Mouse (Mus musculus) v-Abl transformed pro-B cells (cell line): ENCODE measurements around the gene Dhcr24.

Experiments used
- in situ Hi-C, 2 experiments: fragments of 400-800 bp; cut with MboI; formaldehyde crosslinking; loops; one replicate each; pipeline ENCODE4 v1.15.1; 2025; ENCODE audit not compliant: unreplicated experiment in 2 of 2

The Dhcr24 gene

DNA sequence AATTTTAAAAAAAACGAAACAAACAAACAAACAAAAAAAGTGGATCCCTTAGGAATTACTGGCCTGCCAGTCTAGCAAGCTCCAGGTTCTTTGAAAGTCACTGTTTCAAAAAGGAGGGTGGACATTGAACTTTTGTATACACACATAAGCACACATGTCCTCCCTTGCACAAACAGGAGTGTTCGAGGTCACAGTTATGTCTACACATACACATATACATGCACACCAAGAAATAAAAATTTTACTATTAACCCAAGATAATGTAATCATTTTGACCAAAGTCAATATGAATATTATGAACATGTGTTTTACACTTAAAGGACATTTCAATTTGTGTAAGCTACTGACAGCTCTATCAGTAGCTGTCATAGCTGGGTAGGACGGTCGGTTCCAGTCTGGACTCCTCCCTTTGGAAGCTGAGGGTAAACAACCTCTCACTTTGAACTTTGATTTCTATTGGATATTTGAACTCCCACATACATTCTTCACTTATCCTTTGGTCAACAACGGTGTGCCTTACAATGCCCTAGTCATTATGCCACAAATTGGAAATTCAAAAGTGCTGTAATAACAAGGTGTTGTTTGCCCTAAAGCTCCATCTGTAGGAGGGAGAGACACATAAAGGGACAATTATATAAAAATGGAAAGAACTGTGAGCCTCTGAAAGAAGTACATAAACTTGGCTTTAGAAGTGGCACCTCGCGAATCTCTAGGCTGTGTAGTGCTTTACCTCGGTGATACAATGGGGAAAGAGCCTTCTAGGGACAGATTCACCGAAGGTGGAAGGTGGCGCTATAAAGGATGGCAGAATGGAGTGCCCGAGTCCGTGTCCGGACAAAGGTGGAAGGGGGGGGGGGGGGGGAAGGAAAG, 1.3 kb upstream of the Dhcr24 start:
- in situ Hi-C loops, result no loop called here

DNA sequence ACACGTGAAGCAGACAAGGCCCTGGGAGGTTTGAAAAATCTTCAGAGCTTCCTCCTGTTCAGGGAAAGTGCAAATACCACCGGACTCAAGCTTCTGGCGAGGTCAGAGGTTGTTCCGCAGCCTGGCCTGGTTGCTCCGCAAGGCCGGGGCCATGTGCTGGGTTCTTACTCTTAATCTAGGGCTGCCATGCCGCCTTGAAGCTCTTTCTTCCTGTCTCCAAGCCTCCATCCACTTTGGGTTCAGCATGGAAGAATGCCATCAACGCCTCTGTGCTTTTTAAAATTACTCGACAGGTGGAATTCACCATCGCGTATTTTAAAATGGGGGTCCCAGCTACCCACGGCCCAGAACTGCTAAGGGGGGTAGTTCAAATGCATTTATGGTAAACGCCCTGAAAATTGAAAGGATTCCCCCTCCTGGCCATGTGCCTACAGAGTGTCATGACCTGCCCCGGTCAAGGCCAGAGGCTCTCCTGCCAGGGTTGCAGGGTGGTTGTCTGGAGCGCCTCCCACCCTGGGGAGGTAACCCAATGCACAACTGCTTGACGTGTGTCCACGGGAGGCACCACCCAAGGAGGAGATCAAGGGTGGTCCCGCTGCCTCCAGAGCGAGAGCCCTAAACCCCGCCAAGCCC, 509 bp upstream of the Dhcr24 start:
- in situ Hi-C loops, result no loop called here

DNA sequence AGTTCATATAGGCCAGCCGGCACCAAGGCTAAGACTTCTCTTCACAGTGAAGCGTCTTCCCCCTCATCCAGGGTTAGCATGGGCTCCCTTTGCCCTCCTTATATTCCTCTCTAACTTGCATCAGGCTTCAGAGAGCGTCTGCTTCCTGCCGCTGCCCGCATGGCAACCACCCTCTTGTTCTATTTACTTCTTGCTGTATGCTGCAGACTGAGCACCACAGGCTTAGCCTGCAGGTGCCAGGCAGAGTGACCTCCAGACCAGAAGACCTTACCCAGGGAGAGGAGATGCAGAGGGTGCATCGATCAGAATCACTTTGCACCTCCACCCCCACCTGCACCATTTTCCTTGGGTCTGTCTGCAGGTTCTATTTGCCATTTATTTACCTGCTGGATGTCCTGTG, 1.2 kb downstream of the Dhcr24 start:
- in situ Hi-C loops, result no loop called here

DNA sequence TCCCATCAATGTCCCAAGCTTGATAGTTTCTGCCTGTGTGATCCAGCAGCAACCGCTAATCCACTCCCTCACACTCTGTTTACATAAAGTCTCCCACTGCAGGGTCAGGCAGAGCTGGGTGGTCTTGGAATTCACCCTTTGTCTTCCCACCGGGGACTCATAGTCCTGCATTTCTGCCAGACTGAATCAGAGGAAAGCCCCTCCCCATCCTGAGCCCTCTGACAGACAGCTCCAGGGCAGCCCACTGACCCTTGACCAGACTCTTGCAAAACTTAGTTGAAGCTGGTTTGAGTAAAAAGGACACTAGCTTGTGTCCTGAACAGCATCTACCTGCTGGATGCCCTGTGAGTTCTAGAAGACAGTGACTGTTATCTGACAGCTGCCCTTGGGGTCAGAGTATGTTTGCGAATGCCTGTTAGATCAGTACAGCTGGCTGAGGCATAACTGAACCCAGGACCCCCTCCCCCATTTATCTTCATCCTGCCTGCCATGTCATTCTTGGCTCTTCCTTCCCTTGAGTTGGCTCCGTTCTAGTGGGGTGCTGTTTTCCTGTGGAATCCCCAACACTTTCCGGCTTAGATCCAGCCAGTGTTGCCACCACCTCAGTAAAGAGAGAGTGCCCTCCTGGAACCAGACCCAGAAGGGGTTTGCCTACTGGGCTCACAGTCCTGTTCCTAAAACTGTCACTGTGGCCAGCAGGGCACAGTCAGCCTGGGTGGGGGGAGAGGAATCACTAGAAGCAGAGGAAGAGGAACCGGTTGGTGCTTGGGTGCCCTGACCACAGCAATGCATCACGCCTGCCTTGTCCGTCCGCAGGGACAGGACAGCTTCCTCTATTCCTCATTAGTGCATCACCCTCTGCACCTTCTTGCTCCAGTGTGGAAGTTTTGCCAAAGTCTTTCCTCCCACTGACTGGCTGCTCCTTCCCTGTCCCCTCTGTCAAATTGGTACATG, 2.3 kb downstream of the Dhcr24 start:
- in situ Hi-C loops, result no loop called here

DNA sequence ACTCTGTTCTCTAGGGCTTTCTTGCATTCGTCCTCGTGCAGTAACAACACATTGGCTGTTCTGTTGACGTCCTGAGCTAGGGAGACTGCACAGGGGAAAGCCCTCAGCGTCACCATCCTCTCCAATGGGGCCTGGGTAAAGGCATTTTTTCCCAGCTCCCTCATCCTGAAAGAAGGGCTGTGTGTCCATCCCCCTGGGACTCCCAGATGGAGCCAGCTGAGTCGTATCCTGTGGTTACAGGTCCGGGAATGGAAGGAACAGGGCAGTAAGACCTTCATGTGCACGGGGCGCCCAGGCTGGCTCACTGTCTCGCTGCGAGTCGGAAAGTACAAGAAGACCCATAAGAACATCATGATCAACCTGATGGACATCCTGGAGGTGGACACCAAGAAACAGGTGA, 3.3 kb downstream of the Dhcr24 start:
- in situ Hi-C loops, result no loop called here

DNA sequence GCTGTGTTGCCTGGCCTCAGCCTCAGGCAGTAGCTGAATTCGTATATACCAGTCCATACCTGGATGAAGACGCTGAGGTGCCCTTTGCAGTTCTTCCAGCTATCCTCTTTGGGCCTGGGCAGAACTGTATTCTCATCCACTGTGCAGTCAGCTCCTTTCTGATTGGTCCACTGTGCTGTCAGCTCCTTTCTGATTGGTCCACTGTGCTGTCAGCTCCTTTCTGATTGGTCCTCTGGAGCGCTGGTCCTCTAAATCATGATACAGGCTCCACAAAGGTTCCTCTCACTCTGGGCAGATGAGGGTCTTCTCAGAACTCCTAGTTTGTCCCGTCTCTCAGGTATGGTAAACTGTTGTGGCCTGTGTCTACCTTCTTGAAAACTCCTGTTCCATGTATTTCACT, 8.8 kb downstream of the Dhcr24 start:
- in situ Hi-C loops, result loop anchor here in 1 of 2 experiments (5.0 kb wide), 1 partner anchor 32 kb away; no protein-coding TSS in a partner anchor

DNA sequence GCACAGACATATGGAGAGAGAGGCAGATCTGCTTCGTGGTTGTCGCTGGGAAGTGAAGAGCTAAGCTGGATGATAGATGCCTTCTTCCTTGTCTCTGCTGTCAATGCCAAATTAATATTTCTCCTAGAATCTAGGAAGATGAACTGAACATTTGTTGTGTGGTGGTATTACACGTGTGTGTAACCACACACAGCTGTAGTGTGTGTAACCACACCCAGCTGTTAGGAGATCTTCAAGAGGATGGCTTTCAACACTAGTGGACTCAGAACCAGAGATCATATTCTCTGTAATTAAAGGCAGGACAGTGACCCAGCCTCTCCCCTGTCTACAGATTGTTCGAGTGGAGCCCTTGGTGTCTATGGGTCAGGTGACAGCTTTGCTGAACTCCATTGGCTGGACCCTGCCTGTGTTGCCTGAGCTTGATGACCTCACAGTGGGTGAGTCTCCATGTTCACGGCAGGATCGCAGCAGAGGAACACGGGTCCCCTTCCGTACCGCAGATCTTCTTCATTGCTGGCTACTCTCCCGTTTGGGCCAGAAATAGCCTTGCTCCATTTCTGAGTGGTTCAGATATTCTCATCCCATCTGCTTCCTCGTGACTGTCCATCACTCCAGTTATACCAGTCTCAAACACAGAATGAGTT, 10.4 kb downstream of the Dhcr24 start:
- in situ Hi-C loops, result loop anchor here in 1 of 2 experiments (5.0 kb wide), 1 partner anchor 34 kb away; no protein-coding TSS in a partner anchor

DNA sequence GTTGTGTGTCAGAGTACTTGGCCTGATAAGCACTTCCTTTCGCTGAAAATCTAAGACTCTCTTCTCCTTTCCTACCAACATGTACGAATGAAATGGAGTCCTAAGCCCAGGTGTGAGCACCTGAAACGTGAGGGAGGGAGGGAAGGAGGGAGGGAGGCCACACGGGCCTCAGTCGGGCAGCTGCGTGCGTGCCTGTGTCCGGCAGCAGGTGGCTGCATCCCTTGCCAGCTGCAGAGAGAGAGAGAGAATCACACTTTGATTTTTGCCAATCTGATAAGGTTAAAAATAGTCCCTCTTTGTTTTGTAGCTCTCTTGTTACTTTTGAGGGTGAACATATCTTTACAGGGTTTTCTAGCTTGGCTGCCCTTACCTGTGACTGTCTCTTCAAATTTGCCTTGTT, 14.2 kb downstream of the Dhcr24 start:
- in situ Hi-C loops, result no loop called here

DNA sequence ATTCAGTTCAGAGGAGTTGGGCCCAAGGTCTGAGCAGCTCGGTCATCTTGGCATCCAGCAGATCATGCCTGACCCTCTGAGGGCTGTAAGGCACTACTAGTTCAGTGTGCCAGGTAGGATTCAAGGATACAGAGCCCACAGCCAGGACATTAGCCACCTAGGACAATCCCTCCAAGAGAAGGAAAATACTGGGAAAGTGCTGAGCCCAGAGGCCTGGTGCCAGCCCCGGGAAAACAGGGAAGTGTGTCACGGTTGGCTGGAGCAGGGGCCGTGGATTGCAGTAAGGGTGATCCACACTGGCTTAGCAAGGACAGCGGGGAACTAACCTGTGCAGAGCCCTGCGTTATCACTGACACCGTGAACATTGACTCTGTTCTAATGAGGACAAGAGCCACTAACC, 16.7 kb downstream of the Dhcr24 start:
- in situ Hi-C loops, result no loop called here

DNA sequence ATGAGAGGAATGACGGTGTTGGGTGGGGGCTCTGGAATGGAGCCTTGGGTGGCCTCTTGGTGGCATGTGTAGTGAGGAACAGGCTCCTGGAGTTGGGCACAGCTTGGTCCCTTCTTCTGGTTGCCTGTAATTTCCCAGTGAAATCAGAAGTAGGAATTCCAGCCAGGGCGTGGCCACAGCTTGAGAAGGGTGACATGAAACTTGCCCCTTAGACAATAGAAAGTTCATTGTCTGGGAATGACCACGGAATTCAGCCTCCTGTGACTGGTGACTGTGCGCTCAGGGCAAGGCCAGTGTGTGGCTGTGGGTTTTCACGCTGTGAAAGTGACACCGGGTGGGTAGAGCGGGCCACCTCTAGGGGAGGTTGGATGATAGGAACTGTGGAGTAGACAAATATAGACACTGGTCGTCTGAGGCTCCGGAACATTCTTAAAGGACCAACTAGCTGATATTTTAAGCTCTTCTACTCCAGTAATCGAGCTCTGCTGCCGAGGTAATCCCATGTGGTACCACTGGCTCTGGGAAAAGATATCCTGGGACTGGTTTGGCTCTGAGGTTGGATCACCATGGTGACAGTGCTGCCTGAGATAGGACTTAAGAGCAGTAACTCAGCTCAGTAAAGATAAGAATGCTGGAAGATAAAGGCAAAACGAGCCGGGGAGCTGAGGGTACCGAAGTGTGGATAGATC, 20.5 kb downstream of the Dhcr24 start:
- in situ Hi-C loops, result no loop called here

DNA sequence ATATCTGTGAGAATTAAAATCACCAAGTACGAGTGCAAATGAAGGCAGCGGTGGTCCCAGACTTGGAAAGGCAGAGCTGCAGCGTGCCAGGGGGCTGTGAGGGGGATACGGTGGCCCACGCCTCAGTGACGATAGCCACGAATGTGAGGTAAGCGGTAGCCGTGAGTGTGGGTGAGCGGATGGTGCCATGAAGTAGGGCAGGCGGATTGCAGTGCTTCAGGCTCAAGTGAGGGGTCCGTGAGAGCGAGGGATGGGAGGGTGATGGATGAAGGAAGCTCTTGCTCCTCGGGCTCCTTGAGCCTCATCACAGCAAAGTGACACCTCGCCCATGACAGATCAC, 21.0 kb downstream of the Dhcr24 start:
- in situ Hi-C loops, result no loop called here

DNA sequence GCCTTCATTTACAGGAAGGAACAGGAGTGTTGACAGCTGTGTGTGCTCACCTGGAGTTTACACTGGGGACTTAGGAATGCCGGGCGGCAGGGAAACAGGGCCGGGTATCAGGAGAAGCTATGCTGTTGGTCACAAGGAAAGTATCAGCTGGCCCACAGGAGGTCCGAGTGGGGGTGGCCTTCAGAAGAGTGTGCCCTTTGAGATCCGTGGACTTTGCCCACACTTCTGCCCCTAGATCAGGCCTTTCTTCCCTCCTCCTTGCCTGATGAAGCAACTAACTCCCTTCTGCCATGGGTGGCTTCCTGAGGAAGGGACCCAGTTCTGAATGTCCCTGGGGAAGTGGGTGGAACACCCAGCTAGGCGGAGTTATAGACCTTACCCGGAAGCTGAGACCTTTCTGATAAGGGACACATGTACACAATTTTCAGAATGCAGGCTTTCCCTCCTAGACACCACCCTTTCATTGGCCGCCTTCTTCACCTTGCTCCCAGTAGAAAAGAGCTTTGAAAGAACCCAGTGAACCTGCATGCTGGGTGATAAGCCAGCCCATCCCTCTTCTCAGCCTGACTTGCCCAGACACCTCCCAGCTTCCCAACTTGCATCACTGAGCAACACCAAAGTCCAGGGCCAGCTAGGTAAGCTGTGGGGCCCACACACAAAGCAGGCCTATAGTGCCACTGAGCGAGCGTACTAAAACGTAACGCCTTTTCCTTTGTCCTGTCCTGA, 21.8 kb downstream of the Dhcr24 start:
- in situ Hi-C loops, result no loop called here

DNA sequence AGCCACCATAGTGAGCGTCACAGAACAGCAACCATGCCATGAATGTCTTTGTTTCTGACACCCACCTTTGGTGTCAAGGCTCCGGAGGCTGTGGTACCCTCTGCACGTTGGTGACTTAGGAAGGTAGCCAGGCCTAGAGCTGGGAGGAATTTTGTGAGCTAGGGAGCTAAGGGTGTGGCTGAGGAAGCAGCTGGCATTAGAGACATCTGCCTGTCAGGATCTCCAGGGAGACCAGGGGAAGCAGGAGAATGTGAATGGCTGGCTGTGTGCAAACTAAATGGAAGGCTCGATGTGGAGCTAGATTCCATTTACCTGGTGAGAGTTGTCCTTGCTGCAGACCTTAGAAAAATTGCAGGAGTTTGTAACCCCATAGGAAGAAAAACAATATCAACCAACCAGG, 23.8 kb downstream of the Dhcr24 start:
- in situ Hi-C loops, result no loop called here

DNA sequence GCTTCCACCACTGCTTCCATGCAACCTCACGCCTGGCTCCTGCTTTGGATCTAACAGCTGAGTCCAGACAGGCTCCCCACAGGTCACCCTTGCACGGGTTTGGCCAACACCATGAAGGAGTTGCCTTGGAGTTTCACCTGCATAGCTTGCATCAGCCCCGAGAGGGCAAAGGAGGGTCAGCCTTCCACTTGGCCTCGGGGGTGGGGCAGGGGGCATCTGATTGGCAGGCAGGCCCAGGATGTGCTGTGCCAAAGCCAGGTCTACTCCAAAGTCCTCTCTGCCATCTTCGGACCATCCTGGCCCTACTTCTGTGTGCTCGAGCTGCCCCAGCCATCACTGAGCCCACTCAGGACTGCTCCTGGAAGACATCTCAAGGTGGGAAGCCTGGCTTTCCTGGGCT, 26.2 kb downstream of the Dhcr24 start:
- in situ Hi-C loops, result no loop called here

DNA sequence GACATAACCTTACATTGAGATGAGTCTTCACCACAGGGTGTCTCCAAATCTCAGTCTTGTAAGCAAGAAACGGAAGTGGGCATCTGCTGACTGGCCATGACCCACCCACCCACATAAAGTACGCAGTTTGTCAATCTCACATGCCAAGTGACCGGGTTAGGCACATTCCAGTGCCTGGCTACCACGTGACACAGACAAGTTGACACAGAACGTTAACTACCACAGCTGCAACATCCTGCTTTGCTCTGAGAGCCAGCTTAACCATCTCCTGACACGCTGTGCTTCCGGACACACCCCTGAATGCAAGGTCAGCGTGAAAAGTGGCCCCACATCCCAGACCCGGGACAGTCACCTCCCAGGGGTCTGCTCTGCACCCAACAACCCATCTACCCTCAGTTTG, 29.3 kb downstream of the Dhcr24 start:
- in situ Hi-C loops, result loop anchor here in 1 of 2 experiments (10.0 kb wide), 1 partner anchor 55 kb away; no protein-coding TSS in a partner anchor

DNA sequence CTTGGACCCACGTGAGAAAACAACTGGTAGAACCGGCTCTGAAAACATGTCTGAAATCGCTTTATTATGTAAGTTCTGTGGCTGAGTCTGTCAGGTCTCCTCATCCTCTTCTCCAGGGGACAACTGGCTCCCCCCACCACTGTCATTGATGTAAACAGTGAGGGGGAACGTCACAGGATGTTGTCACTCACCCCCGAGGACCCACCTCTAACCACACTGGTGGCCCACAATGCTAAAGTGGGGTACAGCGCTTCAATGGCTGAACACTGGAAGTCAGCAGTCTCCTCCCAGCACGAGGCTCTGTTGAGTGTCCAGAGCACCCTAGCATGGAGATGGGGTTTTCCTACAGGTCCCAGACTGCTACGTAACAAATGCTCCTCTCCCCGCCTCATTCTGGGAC, 30.0 kb downstream of the Dhcr24 start:
- in situ Hi-C loops, result loop anchor here in 1 of 2 experiments (10.0 kb wide), 1 partner anchor 56 kb away; no protein-coding TSS in a partner anchor

DNA sequence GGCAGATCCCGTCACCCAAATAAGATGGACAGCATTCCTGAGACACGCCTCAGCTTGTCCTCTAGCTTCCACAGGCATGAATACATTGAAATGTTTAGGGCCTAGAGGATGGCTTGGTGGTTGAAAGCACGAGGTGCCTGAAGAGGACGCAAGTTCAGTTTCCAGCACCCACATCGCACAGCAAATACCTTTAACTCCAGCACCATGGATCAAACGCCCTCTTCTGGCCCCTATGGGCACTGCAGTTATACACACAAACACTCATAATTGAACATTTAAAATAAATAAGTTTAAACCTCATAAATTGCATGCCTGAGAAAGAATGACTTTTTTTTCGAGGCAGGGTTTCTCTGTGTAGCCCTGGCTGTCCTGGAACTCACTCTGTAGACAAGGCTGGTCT, 32.8 kb downstream of the Dhcr24 start:
- in situ Hi-C loops, result loop anchor here in 1 of 2 experiments (10.0 kb wide), 1 partner anchor 59 kb away; no protein-coding TSS in a partner anchor

DNA sequence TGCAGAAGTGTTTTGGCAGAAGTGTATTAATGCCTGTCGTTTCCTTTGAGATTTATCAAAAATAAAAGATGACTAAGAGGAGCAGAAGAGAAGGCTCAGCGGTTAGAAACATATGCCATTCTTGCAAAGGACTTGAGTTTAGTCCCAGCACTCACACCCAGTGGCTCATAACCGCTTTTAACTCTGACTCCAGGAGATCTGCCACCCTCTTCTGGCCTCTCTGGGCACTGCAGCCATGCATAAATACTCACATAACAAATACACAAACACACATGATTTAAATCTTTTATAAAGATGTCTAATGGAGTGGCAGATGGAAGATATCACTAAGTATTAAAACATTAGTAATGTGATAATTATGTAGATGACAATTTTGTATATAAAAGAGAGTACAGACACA, 35.4 kb downstream of the Dhcr24 start:
- in situ Hi-C loops, result loop anchor here in 1 of 2 experiments (10.0 kb wide), 1 partner anchor 61 kb away; no protein-coding TSS in a partner anchor

DNA sequence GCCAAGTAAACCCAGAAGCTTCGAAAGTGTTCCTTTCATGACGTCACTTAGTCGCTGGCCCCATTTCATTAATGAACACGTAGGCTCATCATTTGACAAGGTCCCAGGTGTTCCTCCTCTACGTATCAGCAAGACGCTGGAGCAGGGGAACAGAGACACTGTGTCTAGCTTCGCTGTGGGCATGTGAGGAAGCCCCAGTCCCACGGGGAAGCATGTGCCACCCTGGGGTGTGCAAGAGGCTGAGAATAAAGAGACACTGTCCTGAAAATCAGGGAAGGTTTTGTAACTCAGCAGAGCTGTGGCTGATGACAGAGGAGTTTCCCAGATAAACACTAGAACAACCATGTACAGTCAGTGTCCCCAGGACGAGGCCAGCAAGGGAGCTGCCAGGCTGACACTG, 36.2 kb downstream of the Dhcr24 start:
- in situ Hi-C loops, result loop anchor here in 1 of 2 experiments (10.0 kb wide), 1 partner anchor 62 kb away; no protein-coding TSS in a partner anchor
